Mouse (Mus musculus) embryonic facial prominence, embryonic 15.5 days (tissue): ENCODE data around the gene Gfpt2. TPM values are rescaled to one million over a fixed set of nuclear protein-coding genes. Genes with fewer than 3 reads are reported as not detected.
A peak's percentile ranks its signal among the peaks of the same experiment; 100 is the strongest.

ENCODE experiments used
- ATAC-seq: fragments of 200-750 bp; cut with Nextera tagmentation; 2 replicates; pipeline ENCODE4 v1.8.0; 2017; ENCODE audit warnings: low read depth, moderate TSS enrichment; ENCODE audit not compliant: insufficient number of reproducible peaks, low FRiP score, low TSS enrichment
- H3K27ac ChIP-seq: fragments of 300-500 bp; sonication (generic); replicated peaks from 2 replicates; pipeline ENCODE4 v1.5.1; 2015; ENCODE audit warnings: mild to moderate bottlenecking, inconsistent platforms
- H3K27me3 ChIP-seq: fragments of 300-500 bp; sonication (generic); 2 replicates; pipeline ENCODE4 v1.6.1; 2015; ENCODE audit warnings: inconsistent platforms
- H3K36me3 ChIP-seq: fragments of 300-500 bp; sonication (generic); 2 replicates; pipeline ENCODE4 v1.6.1; 2015; ENCODE audit warnings: mild to moderate bottlenecking, inconsistent platforms
- H3K4me1 ChIP-seq: fragments of 300-500 bp; sonication (generic); 2 replicates; pipeline ENCODE4 v1.6.1; 2015; ENCODE audit warnings: inconsistent platforms
- H3K4me2 ChIP-seq: fragments of 300-500 bp; sonication (generic); replicated peaks from 2 replicates; pipeline ENCODE4 v1.6.1; 2015; ENCODE audit warnings: mild to moderate bottlenecking, inconsistent platforms
- H3K4me3 ChIP-seq: fragments of 300-500 bp; sonication (generic); replicated peaks from 2 replicates; pipeline ENCODE4 v1.5.1; 2015; ENCODE audit warnings: mild to moderate bottlenecking, inconsistent platforms
- H3K9ac ChIP-seq: fragments of 300-500 bp; sonication (generic); 2 replicates; pipeline ENCODE4 v1.6.1; 2015; ENCODE audit warnings: inconsistent platforms
- H3K9me3 ChIP-seq: fragments of 300-500 bp; sonication (generic); replicated peaks from 2 replicates; pipeline ENCODE4 v1.6.1; 2016; ENCODE audit warnings: inconsistent platforms
- WGBS: fragments of 180-500 bp; shearing (Covaris S2); methylation state at CpG from one replicate; pipeline ENCODE4 v1.1.7; 2015; 5-methylcytosine and 5-hydroxymethylcytosine counted together
- polyA plus RNA-seq: library from polyadenylated mRNA; unstranded; fragments of >200 nt; fragmentation: Nextera tagmentation; extraction: Ambion mirVana; gene quantifications from 2 replicates; pipeline ENCODE4 v1.2.1, GENCODE M21; 2015

Gfpt2 gene
- polyA plus RNA-seq, 1 experiment from 2014 or later, result 23.9 TPM

DNA sequence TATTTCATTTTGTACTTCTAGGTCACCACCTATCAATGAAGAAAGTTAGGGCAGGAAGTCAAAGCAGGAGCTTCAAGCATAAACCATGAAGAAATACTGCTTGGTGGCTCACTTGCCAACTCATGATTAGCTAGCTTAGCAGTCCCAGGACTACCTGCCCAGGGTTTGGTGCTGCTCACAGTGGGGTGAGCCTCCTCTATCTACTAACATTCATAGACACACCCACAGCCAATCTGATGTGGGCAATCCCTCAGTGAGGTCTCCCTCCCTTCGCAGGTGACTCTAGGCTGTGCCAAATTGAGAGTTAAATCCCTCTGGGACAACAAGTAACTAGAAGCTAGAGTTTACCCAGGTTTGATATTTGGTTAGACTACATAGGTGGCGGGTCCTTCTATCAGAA lies 28.4 kb downstream of the Gfpt2 start:
- H3K9me3 ChIP-seq, result no peaks in the 10 kb centered on the region
- H3K4me3 ChIP-seq, result no peak overlapping the region
- peaks cover 45% of the 10 kb centered on the region for H3K36me3 ChIP-seq
- WGBS, result 96% methylated on average over 2 of the region's 2 CpGs
- H3K27ac ChIP-seq, result no peak overlapping the region
- no peaks in the 10 kb centered on the region for H3K4me1 ChIP-seq
- no peaks in the 10 kb centered on the region for H3K27me3 ChIP-seq
- no peak overlapping the region for H3K4me2 ChIP-seq
- no peak for ATAC-seq
- H3K9ac ChIP-seq, result no peak overlapping the region

DNA sequence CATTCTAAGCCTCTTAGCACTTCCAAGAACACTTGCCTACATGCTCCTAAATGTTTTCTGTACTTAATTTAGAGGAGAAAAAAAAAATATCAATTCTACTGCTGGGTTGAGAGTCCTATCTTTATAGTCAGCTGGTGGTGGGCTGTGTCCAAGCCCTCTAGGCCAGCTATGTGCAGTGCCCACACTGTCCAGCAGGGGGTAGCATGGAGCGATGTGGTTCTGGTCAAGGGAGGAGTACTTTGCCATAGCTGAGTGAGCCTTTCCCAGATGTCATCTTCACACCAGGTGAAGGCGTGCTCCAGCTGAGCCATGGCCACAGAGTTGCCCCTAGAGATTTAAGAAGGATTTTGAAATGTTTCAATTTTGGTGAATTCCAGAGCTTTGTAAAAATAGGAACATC lies 30.9 kb downstream of the Gfpt2 start:
- Histone ChIP-seq H3K27ac (no peak overlapping the region), H3K27me3 (no peaks in the 10 kb centered on the region), H3K4me2 (no peak overlapping the region), H3K36me3 (peaks cover 42% of the 10 kb centered on the region), H3K4me1 (no peaks in the 10 kb centered on the region), H3K9ac (no peak overlapping the region), H3K4me3 (no peak overlapping the region), H3K9me3 (no peaks in the 10 kb centered on the region)
- WGBS, result 54% methylated on average over 2 of the region's 2 CpGs
- ATAC-seq, result no peak

DNA sequence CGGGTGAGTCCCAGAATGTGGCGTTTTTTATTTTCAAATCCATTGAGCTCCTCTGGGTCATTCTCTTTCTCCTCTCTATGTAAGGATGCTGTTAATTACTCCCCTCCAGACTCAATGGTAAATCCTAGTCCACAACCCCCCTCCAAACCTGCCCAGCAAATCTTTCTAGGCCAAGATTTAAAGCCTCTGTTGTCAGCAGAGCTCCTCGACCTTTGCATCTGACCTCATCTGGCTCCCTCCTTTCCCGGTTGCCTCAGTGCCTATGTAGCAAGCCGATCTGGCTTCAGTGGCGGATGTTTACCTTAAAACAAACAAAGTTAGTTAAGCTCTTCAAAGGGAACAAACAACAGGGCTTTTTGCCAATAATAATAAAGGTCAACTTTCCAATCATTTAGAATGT lies 33.3 kb downstream of the Gfpt2 start:
- H3K9me3 ChIP-seq, result no peaks in the 10 kb centered on the region
- H3K27me3 ChIP-seq, result no peaks in the 10 kb centered on the region
- H3K36me3 ChIP-seq, result peaks cover 48% of the 10 kb centered on the region
- ATAC-seq, result no peak
- H3K4me3 ChIP-seq, result no peak overlapping the region
- no peaks in the 10 kb centered on the region for H3K4me1 ChIP-seq
- H3K9ac ChIP-seq, result no peak overlapping the region
- H3K27ac ChIP-seq, result no peak overlapping the region
- 39% methylated on average over 6 of the region's 6 CpGs for WGBS
- H3K4me2 ChIP-seq, result no peak overlapping the region

DNA sequence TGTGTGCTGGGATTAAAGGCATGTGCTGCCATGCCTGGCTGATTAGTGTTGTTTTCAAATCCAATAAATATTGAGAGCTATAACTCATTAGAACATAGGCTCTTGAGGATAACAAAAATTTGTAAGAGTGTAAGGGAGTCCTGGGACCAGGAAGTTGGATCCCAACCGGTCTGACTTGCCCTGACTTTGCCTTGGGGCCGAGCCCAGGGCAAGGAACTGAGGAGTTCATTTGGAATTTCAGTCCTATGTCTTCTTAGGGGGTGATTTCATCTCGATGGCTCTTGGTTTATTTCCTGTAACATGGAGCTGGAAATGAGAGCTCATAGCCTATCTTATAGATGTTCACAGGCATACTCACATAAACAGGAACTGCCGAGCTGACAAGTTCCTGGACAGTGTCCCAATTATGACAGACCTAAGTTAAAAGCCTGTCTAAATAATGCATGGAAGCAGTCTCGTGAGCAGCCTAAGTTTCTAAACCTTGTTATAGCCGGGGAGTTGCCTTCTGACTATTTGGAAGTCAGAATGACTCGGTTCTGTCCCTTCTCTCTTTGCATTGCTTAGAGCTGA lies 35.3 kb downstream of the Gfpt2 start:
- peaks cover 53% of the 10 kb centered on the region for H3K36me3 ChIP-seq
- ATAC-seq, result no peak
- 62% methylated on average over 7 of the region's 7 CpGs for WGBS
- H3K9me3 ChIP-seq, result no peaks in the 10 kb centered on the region
- no peaks in the 10 kb centered on the region for H3K27me3 ChIP-seq
- H3K27ac ChIP-seq, result no peak overlapping the region
- H3K4me3 ChIP-seq, result no peak overlapping the region
- H3K4me1 ChIP-seq, result no peaks in the 10 kb centered on the region
- H3K4me2 ChIP-seq, result no peak overlapping the region
- no peak overlapping the region for H3K9ac ChIP-seq

DNA sequence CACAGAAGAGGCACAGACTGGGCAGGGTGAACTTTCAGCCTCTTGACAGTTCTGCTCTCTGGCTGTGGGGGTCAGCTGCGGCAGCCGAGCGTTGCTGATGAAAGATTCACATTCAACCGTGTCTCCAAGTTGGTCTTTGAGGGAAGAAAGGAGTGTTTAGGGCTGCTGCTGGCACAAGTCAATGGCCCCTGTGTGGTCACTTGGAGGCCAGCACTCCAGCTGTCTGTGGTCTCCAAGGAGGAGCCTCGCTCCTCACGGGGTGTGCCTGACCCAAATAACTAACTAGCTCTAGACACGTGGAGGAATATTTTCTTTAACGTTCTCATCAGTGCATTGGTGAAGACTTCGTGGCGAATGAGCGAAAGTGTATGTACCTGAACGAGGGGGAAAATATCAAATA lies 38.0 kb downstream of the Gfpt2 start:
- Histone ChIP-seq H3K9me3 (no peaks in the 10 kb centered on the region), H3K36me3 (peaks cover 44% of the 10 kb centered on the region), H3K4me3 (no peak overlapping the region), H3K27ac (no peak overlapping the region), H3K9ac (no peak overlapping the region), H3K27me3 (no peaks in the 10 kb centered on the region), H3K4me1 (no peaks in the 10 kb centered on the region), H3K4me2 (no peak overlapping the region)
- 71% methylated on average over 12 of the region's 12 CpGs for WGBS
- ATAC-seq, result peak; percentile 54; the same call in 1 of the 2 replicates

DNA sequence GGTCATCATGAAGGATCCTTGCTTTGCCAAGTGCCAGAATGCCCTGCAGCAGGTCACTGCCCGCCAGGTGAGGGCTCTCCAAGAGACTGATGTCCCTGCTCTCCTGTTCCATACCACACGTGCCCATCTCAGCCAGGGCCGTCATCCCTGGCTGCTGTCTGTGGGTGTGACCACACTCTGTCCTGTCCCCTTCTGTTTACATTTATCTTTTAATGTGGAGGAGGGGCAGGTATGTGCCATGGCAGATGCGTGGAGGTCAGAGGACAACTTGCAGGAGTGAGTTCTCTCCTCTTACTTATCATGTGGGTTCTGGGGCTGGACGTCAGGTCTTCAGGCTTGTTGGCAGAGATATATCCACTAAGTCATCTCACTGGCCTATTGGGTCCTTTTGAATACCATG lies 39.0 kb downstream of the Gfpt2 start:
- Histone ChIP-seq H3K9ac (no peak overlapping the region), H3K27ac (no peak overlapping the region), H3K36me3 (peaks cover 43% of the 10 kb centered on the region), H3K9me3 (no peaks in the 10 kb centered on the region), H3K4me3 (no peak overlapping the region), H3K4me2 (no peak overlapping the region), H3K27me3 (no peaks in the 10 kb centered on the region), H3K4me1 (no peaks in the 10 kb centered on the region)
- 84% methylated on average over 5 of the region's 5 CpGs for WGBS
- no peak for ATAC-seq

DNA sequence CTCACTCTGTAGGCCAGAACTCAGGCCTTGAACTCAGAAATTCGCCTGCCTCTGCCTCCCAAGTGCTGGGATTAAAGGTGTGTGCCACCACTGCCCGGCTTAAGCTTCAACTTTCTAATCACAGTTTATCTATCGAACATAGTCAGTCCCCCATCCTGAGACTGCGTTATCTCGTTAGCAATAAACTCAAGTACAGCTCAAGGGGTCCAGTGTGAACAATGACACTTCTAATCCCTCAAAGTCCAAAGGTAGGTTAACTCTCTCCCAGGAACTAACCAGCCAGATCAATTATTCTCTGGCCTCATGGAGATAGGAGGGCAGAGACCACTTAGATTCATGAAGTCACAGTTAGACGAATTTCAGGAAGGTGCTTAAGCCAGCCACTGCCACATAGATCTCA lies 40.3 kb downstream of the Gfpt2 start:
- no peak for ATAC-seq
- Histone ChIP-seq H3K27me3 (no peaks in the 10 kb centered on the region), H3K4me1 (no peaks in the 10 kb centered on the region), H3K27ac (no peak overlapping the region), H3K9me3 (no peaks in the 10 kb centered on the region), H3K4me2 (no peak overlapping the region), H3K36me3 (peaks cover 40% of the 10 kb centered on the region), H3K4me3 (no peak overlapping the region), H3K9ac (no peak overlapping the region)
- WGBS, result 94% methylated on average over 6 of the region's 6 CpGs

DNA sequence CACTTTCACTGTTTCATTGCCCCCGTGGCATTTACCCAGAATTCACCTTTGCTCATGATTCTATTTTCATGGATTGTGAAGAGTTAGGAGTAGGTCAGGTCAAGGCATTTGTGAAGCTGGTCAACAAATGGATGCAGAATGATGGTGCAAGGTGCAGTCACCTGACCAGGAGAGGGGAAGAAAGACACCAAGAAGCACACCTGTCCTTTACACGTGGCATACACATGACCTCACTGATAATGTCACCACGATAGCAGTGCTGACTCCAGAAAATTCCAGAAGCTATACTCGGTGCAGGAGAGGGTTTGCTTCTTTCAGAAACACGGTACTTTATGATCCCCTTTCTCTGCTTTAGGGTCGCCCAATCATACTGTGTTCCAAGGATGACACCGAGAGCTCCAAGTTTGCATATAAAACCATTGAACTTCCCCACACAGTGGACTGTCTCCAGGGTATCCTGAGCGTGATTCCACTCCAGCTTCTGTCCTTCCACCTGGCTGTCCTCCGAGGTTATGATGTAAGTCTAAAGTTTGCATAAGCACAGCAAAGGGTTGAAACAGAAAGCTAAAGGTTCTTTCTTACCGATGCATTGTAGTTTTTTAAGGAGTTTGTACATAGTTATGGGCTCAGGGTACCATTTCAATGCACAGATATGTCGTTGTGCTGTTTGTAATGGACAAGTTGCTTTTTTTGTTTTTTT lies 41.4 kb downstream of the Gfpt2 start:
- Histone ChIP-seq H3K9me3 (no peaks in the 10 kb centered on the region), H3K4me3 (no peak overlapping the region), H3K4me2 (no peak overlapping the region), H3K27ac (no peak overlapping the region), H3K36me3 (peaks cover 33% of the 10 kb centered on the region), H3K4me1 (no peaks in the 10 kb centered on the region), H3K9ac (no peak overlapping the region), H3K27me3 (no peaks in the 10 kb centered on the region)
- ATAC-seq, result no peak
- WGBS, result 92% methylated on average over 11 of the region's 11 CpGs

DNA sequence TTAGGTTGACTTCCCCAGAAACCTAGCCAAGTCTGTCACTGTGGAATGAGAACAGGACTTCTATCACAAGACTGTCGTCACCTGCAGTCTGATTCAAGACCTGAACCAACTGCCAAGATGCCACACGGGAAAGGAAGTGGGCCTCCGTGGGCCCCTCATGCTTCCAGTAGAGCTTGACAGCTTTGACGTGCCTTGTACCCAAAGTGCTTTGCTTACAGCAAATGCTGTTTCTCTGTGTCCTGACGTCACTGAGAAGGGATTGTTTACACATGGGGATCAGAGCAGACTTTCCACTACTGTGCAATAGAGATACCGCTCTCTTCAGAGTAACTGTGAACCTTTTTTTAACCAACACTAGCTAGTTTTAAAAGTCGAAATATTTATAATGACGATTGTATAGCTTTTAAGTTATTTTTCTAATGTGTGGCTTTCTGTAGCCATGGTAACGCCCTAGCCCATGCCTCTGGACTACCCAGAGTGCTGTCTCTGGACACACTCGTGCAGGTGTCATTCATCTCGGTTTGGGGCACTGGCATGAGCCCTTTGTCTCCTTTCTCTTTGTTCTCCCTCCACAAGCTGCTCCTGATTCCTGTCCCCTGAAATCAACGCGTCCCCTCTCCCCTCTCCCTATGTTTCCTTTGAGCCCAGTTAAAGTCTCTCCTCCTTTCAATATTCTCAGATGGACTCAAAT lies 43.9 kb downstream of the Gfpt2 start:
- no peak overlapping the region for H3K4me3 ChIP-seq
- H3K27me3 ChIP-seq, result no peaks in the 10 kb centered on the region
- no peak overlapping the region for H3K4me2 ChIP-seq
- ATAC-seq, result no peak
- H3K9me3 ChIP-seq, result no peaks in the 10 kb centered on the region
- WGBS, result 58% methylated on average over 13 of the region's 13 CpGs
- peaks cover 24% of the 10 kb centered on the region for H3K36me3 ChIP-seq
- H3K4me1 ChIP-seq, result no peaks in the 10 kb centered on the region
- no peak overlapping the region for H3K27ac ChIP-seq
- H3K9ac ChIP-seq, result no peak overlapping the region

DNA sequence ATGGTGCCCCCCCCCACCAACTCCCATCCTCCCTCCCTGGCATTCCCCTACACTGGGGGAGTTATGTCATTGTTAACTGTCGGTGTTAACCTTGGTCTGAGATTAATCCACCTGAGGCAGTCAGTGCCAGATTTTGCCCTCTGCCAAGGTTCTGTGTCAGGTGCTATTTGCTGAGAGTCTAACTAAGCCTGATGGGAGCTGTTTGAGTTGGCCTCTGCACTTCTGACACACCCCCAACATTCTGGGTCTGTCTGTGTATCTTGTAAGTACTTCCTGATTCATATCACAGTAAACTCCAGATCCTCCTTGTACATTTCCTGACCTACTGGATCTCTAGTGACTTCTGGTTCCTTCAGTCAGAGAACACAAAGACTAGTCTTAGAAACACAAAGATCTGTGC lies 46.7 kb downstream of the Gfpt2 start:
- H3K27me3 ChIP-seq, result no peaks in the 10 kb centered on the region
- H3K4me3 ChIP-seq, result no peak overlapping the region
- no peak overlapping the region for H3K27ac ChIP-seq
- 71% methylated on average over 1 of the region's 1 CpGs for WGBS
- H3K4me2 ChIP-seq, result no peak overlapping the region
- peaks cover 2% of the 10 kb centered on the region for H3K36me3 ChIP-seq
- no peak overlapping the region for H3K9ac ChIP-seq
- H3K4me1 ChIP-seq, result no peaks in the 10 kb centered on the region
- no peaks in the 10 kb centered on the region for H3K9me3 ChIP-seq
- ATAC-seq, result no peak

DNA sequence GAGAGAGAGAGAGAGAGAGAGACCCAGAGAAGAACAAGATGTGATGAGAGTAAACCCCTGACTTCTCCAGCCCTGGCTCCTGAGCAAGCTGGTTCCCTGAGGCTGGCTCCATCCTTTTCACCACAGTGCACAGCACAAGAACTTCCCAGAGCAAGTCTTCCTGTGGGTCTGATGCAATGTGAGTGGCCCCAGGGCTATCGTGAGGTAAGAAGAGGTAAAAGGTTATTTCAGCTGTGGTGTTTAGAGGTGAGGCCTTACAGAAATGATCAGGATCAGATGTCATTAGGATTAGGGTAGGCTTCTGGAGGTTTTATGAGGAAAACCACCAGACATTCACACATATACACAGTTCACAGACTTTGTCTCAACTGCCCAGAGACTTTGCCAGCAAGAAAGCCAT lies 47.9 kb downstream of the Gfpt2 start:
- no peak for ATAC-seq
- H3K4me1 ChIP-seq, result peaks cover 5% of the 10 kb centered on the region
- H3K27me3 ChIP-seq, result no peaks in the 10 kb centered on the region
- no peaks in the 10 kb centered on the region for H3K9me3 ChIP-seq
- H3K27ac ChIP-seq, result no peak overlapping the region
- no peak overlapping the region for H3K4me3 ChIP-seq
- no peak overlapping the region for H3K4me2 ChIP-seq
- no peak overlapping the region for H3K9ac ChIP-seq
- peaks cover 2% of the 10 kb centered on the region; the same call in 1 of the 2 replicates for H3K36me3 ChIP-seq
- WGBS, result 73% methylated on average over 1 of the region's 1 CpGs
